Mouse (Mus musculus): Measurements from ENCODE around the gene Triobp. TPM values are rescaled to one million over a fixed set of nuclear protein-coding genes. Genes with fewer than 3 reads are reported as not detected.
A peak's percentile ranks its signal among the peaks of the same experiment; 100 is the strongest.

Gene Triobp
- total RNA-seq, 1 experiment, result 30.6 TPM

- TF ChIP-seq CHD2 (IDR thresholded peaks at IDR 0.05; ENCODE audit: low read depth, low read length) (no peak), MAFK (IDR thresholded peaks at IDR 0.05; ENCODE audit: insufficient read depth, low read depth, low read length) (no peak), ZNF384 (IDR thresholded peaks at IDR 0.05; ENCODE audit: low read depth, low read length) (no peak), HCFC1 (IDR thresholded peaks at IDR 0.05; ENCODE audit: borderline replicate concordance, insufficient read depth, low read length) (no peak), ZC3H11A (IDR thresholded peaks at IDR 0.05; ENCODE audit: borderline replicate concordance, low read depth, low read length) (no peak)
- H3K27ac ChIP-seq (ENCODE audit: insufficient read depth, low read depth, low read length, poor library complexity, severe bottlenecking), result no peak overlapping the region
- H3K36me3 ChIP-seq (ENCODE audit: control insufficient read depth, insufficient read depth, low read length, poor library complexity, severe bottlenecking), result peaks cover 42% of the 10 kb centered on the region
- in situ Hi-C loops (cut with MboI; ENCODE audit: low sequenced_read_pairs in 2 of 2, unreplicated experiment in 2 of 2), result no loop called here
- no peaks in the 10 kb centered on the region for H3K9me3 ChIP-seq (ENCODE audit: control insufficient read depth, insufficient read depth, low read depth, low read length)
- DNase-seq (ENCODE audit: low read depth, low spot score), result no peak
- peak overlapping the region; percentile 43 for H3K9ac ChIP-seq (ENCODE audit: insufficient read depth, low read depth, low read length, poor library complexity, severe bottlenecking)
- peaks cover 0 to 12% of the 10 kb centered on the region in 2 experiments; a peak in 1 of 4 replicates for H3K4me1 ChIP-seq (ENCODE audit: control insufficient read depth in 2 of 2, insufficient read depth in 2 of 2, low read length in 2 of 2, poor library complexity in 1 of 2)
- H3K4me3 ChIP-seq (ENCODE audit: insufficient read depth in 1 of 2, low read depth in 1 of 2, low read length in 2 of 2, poor library complexity in 1 of 2, severe bottlenecking in 1 of 2), result peak overlapping the region; percentile 19 to 75; a peak in 2 of 4 replicates
Measured at GRCm38 (mm10) chr15:78936403-78936802, 11.1 kb upstream of the Triobp start.

- DNase-seq (ENCODE audit: low read depth, low spot score), result no peak
- Histone ChIP-seq H3K27ac (ENCODE audit: insufficient read depth, low read depth, low read length, poor library complexity, severe bottlenecking) (no peak overlapping the region), H3K4me1 (ENCODE audit: control insufficient read depth in 2 of 2, insufficient read depth in 2 of 2, low read length in 2 of 2, poor library complexity in 1 of 2) (peaks cover 0 to 15% of the 10 kb centered on the region in 2 experiments; a peak in 1 of 4 replicates), H3K4me3 (ENCODE audit: insufficient read depth in 1 of 2, low read depth in 1 of 2, low read length in 2 of 2, poor library complexity in 1 of 2, severe bottlenecking in 1 of 2) (peak overlapping the region in 1 of 2 experiments; percentile 15; a peak in 1 of 4 replicates), H3K36me3 (ENCODE audit: control insufficient read depth, insufficient read depth, low read length, poor library complexity, severe bottlenecking) (peaks cover 47% of the 10 kb centered on the region), H3K9me3 (ENCODE audit: control insufficient read depth, insufficient read depth, low read depth, low read length) (no peaks in the 10 kb centered on the region), H3K9ac (ENCODE audit: insufficient read depth, low read depth, low read length, poor library complexity, severe bottlenecking) (0 out of 2 replicates have a peak overlapping the region, but pooled peaks have one; percentile 3)
- no peak for TF ChIP-seq ZNF384 (IDR thresholded peaks at IDR 0.05; ENCODE audit: low read depth, low read length)
- TF ChIP-seq MAFK (IDR thresholded peaks at IDR 0.05; ENCODE audit: insufficient read depth, low read depth, low read length), result no peak
- TF ChIP-seq HCFC1 (IDR thresholded peaks at IDR 0.05; ENCODE audit: borderline replicate concordance, insufficient read depth, low read length), result no peak
- TF ChIP-seq CHD2 (IDR thresholded peaks at IDR 0.05; ENCODE audit: low read depth, low read length), result no peak
- no peak for TF ChIP-seq ZC3H11A (IDR thresholded peaks at IDR 0.05; ENCODE audit: borderline replicate concordance, low read depth, low read length)
- in situ Hi-C loops (cut with MboI; ENCODE audit: low sequenced_read_pairs in 2 of 2, unreplicated experiment in 2 of 2), result no loop called here
Measured at GRCm38 (mm10) chr15:78937311-78937710, 10.2 kb upstream of the Triobp start.

GRCm38 (mm10) chr15:78937963-78938362 lies 9.6 kb upstream of the Triobp start:
- Histone ChIP-seq H3K4me1 (ENCODE audit: control insufficient read depth in 2 of 2, insufficient read depth in 2 of 2, low read length in 2 of 2, poor library complexity in 1 of 2) (peaks cover 1 to 15% of the 10 kb centered on the region in 2 experiments; a peak in 1 of 4 replicates), H3K9ac (ENCODE audit: insufficient read depth, low read depth, low read length, poor library complexity, severe bottlenecking) (no peak overlapping the region), H3K9me3 (ENCODE audit: control insufficient read depth, insufficient read depth, low read depth, low read length) (no peaks in the 10 kb centered on the region), H3K27ac (ENCODE audit: insufficient read depth, low read depth, low read length, poor library complexity, severe bottlenecking) (no peak overlapping the region), H3K36me3 (ENCODE audit: control insufficient read depth, insufficient read depth, low read length, poor library complexity, severe bottlenecking) (peaks cover 47% of the 10 kb centered on the region), H3K4me3 (ENCODE audit: insufficient read depth in 1 of 2, low read depth in 1 of 2, low read length in 2 of 2, poor library complexity in 1 of 2, severe bottlenecking in 1 of 2) (no peak overlapping the region)
- in situ Hi-C loops (cut with MboI; ENCODE audit: low sequenced_read_pairs in 2 of 2, unreplicated experiment in 2 of 2), result no loop called here
- DNase-seq (ENCODE audit: low read depth, low spot score), result no peak
- no peak for TF ChIP-seq MAFK (IDR thresholded peaks at IDR 0.05; ENCODE audit: insufficient read depth, low read depth, low read length)
- TF ChIP-seq HCFC1 (IDR thresholded peaks at IDR 0.05; ENCODE audit: borderline replicate concordance, insufficient read depth, low read length), result no peak
- no peak for TF ChIP-seq ZNF384 (IDR thresholded peaks at IDR 0.05; ENCODE audit: low read depth, low read length)
- TF ChIP-seq CHD2 (IDR thresholded peaks at IDR 0.05; ENCODE audit: low read depth, low read length), result no peak
- TF ChIP-seq ZC3H11A (IDR thresholded peaks at IDR 0.05; ENCODE audit: borderline replicate concordance, low read depth, low read length), result no peak

- in situ Hi-C loops (cut with MboI; ENCODE audit: low sequenced_read_pairs in 2 of 2, unreplicated experiment in 2 of 2), result no loop called here
- no peaks in the 10 kb centered on the region for H3K9me3 ChIP-seq (ENCODE audit: control insufficient read depth, insufficient read depth, low read depth, low read length)
- H3K9ac ChIP-seq (ENCODE audit: insufficient read depth, low read depth, low read length, poor library complexity, severe bottlenecking), result no peak overlapping the region
- DNase-seq (ENCODE audit: low read depth, low spot score), result no peak
- no peak overlapping the region for H3K27ac ChIP-seq (ENCODE audit: insufficient read depth, low read depth, low read length, poor library complexity, severe bottlenecking)
- H3K4me1 ChIP-seq (ENCODE audit: control insufficient read depth in 2 of 2, insufficient read depth in 2 of 2, low read length in 2 of 2, poor library complexity in 1 of 2), result peaks cover 1 to 15% of the 10 kb centered on the region in 2 experiments; a peak in 1 of 4 replicates
- no peak overlapping the region for H3K4me3 ChIP-seq (ENCODE audit: insufficient read depth in 1 of 2, low read depth in 1 of 2, low read length in 2 of 2, poor library complexity in 1 of 2, severe bottlenecking in 1 of 2)
- H3K36me3 ChIP-seq (ENCODE audit: control insufficient read depth, insufficient read depth, low read length, poor library complexity, severe bottlenecking), result peaks cover 47% of the 10 kb centered on the region
- TF ChIP-seq CHD2 (IDR thresholded peaks at IDR 0.05; ENCODE audit: low read depth, low read length), result no peak
- TF ChIP-seq HCFC1 (IDR thresholded peaks at IDR 0.05; ENCODE audit: borderline replicate concordance, insufficient read depth, low read length), result no peak
- TF ChIP-seq MAFK (IDR thresholded peaks at IDR 0.05; ENCODE audit: insufficient read depth, low read depth, low read length), result no peak
- no peak for TF ChIP-seq ZNF384 (IDR thresholded peaks at IDR 0.05; ENCODE audit: low read depth, low read length)
- no peak for TF ChIP-seq ZC3H11A (IDR thresholded peaks at IDR 0.05; ENCODE audit: borderline replicate concordance, low read depth, low read length)
Measured at GRCm38 (mm10) chr15:78940325-78940724, 7.2 kb upstream of the Triobp start.

Measured in ES-E14 (cell line).